Mouse (Mus musculus) liver, embryonic 18 days (tissue): ENCODE results near the gene Pcbp1. TPM values are rescaled to one million over a fixed set of nuclear protein-coding genes. Genes with fewer than 3 reads are reported as not detected.

Source experiments
- polyA plus RNA-seq: library from polyadenylated mRNA; depleted of rRNA; stranded (reverse); fragments of >200 nt; gene quantifications from 2 replicates; pipeline ENCODE4 v1.2.3, GENCODE M21; 2012; rRNA removed

The Pcbp1 gene
- polyA plus RNA-seq, result 99.3 and 102 TPM in 2 replicates

DNA sequence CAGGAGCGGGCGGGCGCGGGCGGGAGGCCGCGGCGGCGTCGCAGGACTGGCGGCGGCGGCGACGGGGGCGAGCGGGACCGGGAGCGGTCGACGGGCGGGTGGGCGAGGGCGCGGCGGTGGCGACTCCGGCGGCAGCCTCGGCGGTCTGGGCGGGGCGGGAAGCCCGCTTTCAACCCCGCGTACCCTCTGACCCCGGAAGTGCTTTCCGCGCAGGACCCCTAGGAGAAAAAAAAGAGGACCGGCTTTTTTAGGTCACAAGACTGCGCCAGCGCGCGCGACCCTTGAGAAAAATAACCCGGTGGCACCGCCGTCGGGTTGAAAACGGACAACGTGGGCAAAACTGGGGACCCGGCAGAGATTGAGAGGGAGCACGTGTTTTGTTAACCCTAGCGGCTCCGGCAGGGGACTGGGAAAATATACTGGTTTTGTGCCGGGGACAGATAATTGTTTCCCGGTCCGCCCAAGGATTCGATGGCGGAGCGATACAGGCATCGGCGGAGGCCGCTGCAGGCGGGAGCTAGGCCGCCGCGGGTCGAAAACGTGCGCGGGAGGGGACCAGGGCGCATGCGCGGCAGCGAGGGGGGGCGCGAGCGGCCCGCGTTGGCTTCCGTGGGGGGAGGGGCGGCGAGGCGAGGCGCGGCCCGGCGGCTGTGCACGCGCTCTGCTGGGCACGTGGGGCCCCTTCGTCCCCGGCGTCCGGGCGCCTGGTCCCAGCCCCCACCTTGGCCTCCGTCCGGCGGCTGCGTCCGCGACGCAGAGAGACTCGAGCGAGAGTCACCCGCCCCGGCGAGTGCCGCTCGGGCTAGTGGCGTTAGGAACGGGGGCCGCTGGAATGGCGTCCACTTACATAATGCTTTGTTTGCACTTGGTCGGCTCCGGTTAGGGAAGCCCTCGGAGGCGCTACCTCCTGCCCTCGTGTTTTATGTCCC lies at the start of gene Pcbp1:
Pcbp1 (minus strand) TSS at position 290 of the 929 bp plus-strand sequence.

Other genes starting within 250 kb of the Pcbp1 start
- gene Fam136a, start 160.7 kb downstream of the Pcbp1 start, polyA plus RNA-seq, result 37.1 and 39.3 TPM in 2 replicates
- 70.2 and 75.9 TPM in 2 replicates for gene Snrpg, start 155.0 kb downstream of the Pcbp1 start, polyA plus RNA-seq
- 72.7 and 72.9 TPM in 2 replicates for gene Pcyox1, start 129.2 kb downstream of the Pcbp1 start, polyA plus RNA-seq
- gene Tia1, start 122.1 kb downstream of the Pcbp1 start, polyA plus RNA-seq, result 14.4 and 16.3 TPM in 2 replicates
- 0.17 TPM in 1 of 2 replicates, not detected in the other for gene Gm44790, start 99.7 kb downstream of the Pcbp1 start, polyA plus RNA-seq
- gene C87436, start 87.9 kb downstream of the Pcbp1 start, polyA plus RNA-seq, result 6.4 and 7.0 TPM in 2 replicates
- 11.0 and 12.9 TPM in 2 replicates for gene Asprv1, start 101.8 kb upstream of the Pcbp1 start, polyA plus RNA-seq
- gene Mxd1, start 142.8 kb upstream of the Pcbp1 start, polyA plus RNA-seq, result 21.2 and 22.5 TPM in 2 replicates
- gene Snrnp27, start 158.2 kb upstream of the Pcbp1 start, polyA plus RNA-seq, result 20.3 and 21.0 TPM in 2 replicates
- 4.5 and 5.1 TPM in 2 replicates for gene Gmcl1, start 207.1 kb upstream of the Pcbp1 start, polyA plus RNA-seq